Mouse (Mus musculus): ENCODE data around the gene Plscr1.

GRCm38 (mm10) chr9:92220151-92220550, 29.4 kb upstream of the Plscr1 start:
- TF ChIP-seq CTCF (IDR thresholded peaks at IDR 0.05; ENCODE audit: borderline replicate concordance, control insufficient read depth, extremely low read depth, insufficient read depth, low read length, poor library complexity) (no peak), POLR2A (IDR thresholded peaks at IDR 0.05; ENCODE audit: control insufficient read depth, extremely low read depth, insufficient read depth, low read length, poor library complexity) (no peak)
